Mouse (Mus musculus) kidney, adult 2 months (tissue): Measurements from ENCODE around the gene Fh1. TPM values are rescaled to one million over a fixed set of nuclear protein-coding genes. Genes with fewer than 3 reads are reported as not detected.
A peak's percentile ranks its signal among the peaks of the same experiment; 100 is the strongest.

ENCODE experiments used
- DNase-seq: peaks from one replicate; pipeline ENCODE4 v3.0.0; 2021
- H3K27ac ChIP-seq: fragments of 200-500 bp; 2 replicates; pipeline ENCODE4 v1.5.1; 2012; ENCODE audit warnings: low read depth, low read length, control low read depth, inconsistent platforms; ENCODE audit not compliant: insufficient read depth
- H3K27me3 ChIP-seq: fragments of 200-500 bp; replicated peaks from 2 replicates; pipeline ENCODE4 v1.6.1; 2012; ENCODE audit warnings: mild to moderate bottlenecking, moderate library complexity, low read length, inconsistent platforms; ENCODE audit not compliant: control insufficient read depth, insufficient read depth
- H3K36me3 ChIP-seq: fragments of 200-500 bp; 2 replicates; pipeline ENCODE4 v1.6.1; 2012; ENCODE audit warnings: mild to moderate bottlenecking, moderate library complexity, low read length, inconsistent platforms; ENCODE audit not compliant: control insufficient read depth, insufficient read depth
- H3K4me1 ChIP-seq: fragments of 200-500 bp; 2 replicates; pipeline ENCODE4 v1.6.1; 2011; ENCODE audit warnings: low read length; ENCODE audit not compliant: control insufficient read depth, insufficient read depth
- H3K4me3 ChIP-seq: fragments of 200-500 bp; 2 replicates; pipeline ENCODE4 v1.5.1; 2011; ENCODE audit warnings: mild to moderate bottlenecking, low read depth, low read length, control low read depth; ENCODE audit not compliant: insufficient read depth
- CTCF ChIP-seq: fragments of 200-500 bp; conservative IDR thresholded peaks from 2 replicates; pipeline ENCODE4 v1.5.1; 2011; ENCODE audit warnings: low read depth, mild to moderate bottlenecking, control low read depth, low read length, moderate library complexity, mixed read lengths; ENCODE audit not compliant: insufficient read depth, insufficient read length
- POLR2A ChIP-seq: fragments of 200-500 bp; IDR thresholded peaks from one replicate; pipeline ENCODE4 v1.6.1; 2011; ENCODE audit warnings: low read depth, low read length, control low read depth
- WGBS: fragments of 180-500 bp; shearing (Covaris S2); methylation state at CpG from one replicate; pipeline ENCODE4 v1.1.7; 2018; 5-methylcytosine and 5-hydroxymethylcytosine counted together
- polyA plus RNA-seq: library from polyadenylated mRNA; depleted of rRNA; stranded (reverse); fragments of >200 nt; gene quantifications from 2 replicates; pipeline ENCODE4 v1.2.3, GENCODE M21; 2012

Fh1 gene
- polyA plus RNA-seq, 1 experiment, result 181 TPM

DNA sequence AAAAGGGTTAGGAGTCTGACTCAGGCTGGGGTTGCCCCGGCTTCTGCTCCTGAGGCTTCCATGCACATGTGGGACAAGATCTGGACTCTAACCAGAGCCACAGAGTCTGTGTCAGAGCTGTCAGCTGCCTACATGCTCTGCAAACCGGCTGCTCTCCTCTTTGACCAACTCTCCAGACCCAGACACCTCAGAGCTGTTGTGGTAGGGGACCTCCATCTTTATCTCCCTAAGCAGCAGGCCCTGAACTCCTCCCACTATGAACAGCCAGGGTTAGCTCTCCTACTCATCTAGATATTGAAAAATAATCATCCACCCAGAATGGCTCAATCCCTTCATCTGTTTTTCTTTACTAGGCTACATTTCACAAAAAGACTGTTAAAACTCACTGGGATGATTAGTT is 40.2 kb downstream of the Fh1 start:
- H3K36me3 ChIP-seq, result no peaks in the 10 kb centered on the region; the same call in 1 of the 2 replicates

DNA sequence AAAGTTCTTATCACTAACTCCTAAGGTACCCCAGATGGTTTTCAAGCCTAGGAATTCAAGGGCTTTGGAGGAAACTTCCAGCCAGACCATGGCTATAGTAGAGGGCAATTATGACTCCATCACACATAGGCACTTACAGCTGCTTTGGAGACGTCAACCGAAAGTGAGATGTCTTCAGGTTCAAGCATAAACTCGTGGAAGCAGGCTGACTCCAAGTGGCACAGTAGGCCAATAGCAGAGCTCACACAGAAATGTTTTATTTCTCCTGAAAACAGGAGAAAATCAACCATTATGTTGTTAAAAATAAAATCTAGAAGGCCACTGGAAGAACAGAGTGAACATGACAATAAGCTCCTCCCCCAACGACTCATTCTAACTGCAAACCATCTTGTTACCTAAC is 42.6 kb downstream of the Fh1 start:
- TF ChIP-seq CTCF (no peak), POLR2A (no peak)
- H3K27me3 ChIP-seq, result no peaks in the 10 kb centered on the region
- no peak overlapping the region for H3K27ac ChIP-seq
- 81% methylated on average over 4 of the region's 4 CpGs for WGBS
- H3K36me3 ChIP-seq, result no peaks in the 10 kb centered on the region
- no peak overlapping the region for H3K4me3 ChIP-seq
- no peaks in the 10 kb centered on the region for H3K4me1 ChIP-seq
- no peak for DNase-seq

More for the DNA sequence above, 40.2 kb downstream of the Fh1 start:
- Histone ChIP-seq H3K4me3 (no peak overlapping the region), H3K27ac (no peak overlapping the region), H3K27me3 (no peaks in the 10 kb centered on the region), H3K4me1 (no peaks in the 10 kb centered on the region)
- TF ChIP-seq POLR2A, result no peak
- no peak for TF ChIP-seq CTCF
- DNase-seq, result no peak
- 82% methylated on average over 2 of the region's 2 CpGs for WGBS

GRCm38 (mm10) chr1:175580346-175580745 is 45.1 kb downstream of the Fh1 start:
- H3K4me1 ChIP-seq, result no peaks in the 10 kb centered on the region
- H3K36me3 ChIP-seq, result no peaks in the 10 kb centered on the region
- no peak for TF ChIP-seq POLR2A
- no peak for TF ChIP-seq CTCF
- H3K27me3 ChIP-seq, result no peaks in the 10 kb centered on the region
- 90% methylated on average over 7 of the region's 7 CpGs for WGBS
- no peak for DNase-seq
- H3K4me3 ChIP-seq, result no peak overlapping the region
- H3K27ac ChIP-seq, result no peak overlapping the region

- H3K27me3 ChIP-seq, result no peaks in the 10 kb centered on the region
- TF ChIP-seq POLR2A, result no peak
- TF ChIP-seq CTCF, result no peak
- no peaks in the 10 kb centered on the region for H3K4me1 ChIP-seq
- 90% methylated on average over 9 of the region's 9 CpGs for WGBS
- no peak overlapping the region for H3K27ac ChIP-seq
- H3K36me3 ChIP-seq, result no peaks in the 10 kb centered on the region
- no peak for DNase-seq
- no peak overlapping the region for H3K4me3 ChIP-seq
These were observed 45.7 kb downstream of the Fh1 start for GRCm38 (mm10) chr1:175579598-175580235.

DNA sequence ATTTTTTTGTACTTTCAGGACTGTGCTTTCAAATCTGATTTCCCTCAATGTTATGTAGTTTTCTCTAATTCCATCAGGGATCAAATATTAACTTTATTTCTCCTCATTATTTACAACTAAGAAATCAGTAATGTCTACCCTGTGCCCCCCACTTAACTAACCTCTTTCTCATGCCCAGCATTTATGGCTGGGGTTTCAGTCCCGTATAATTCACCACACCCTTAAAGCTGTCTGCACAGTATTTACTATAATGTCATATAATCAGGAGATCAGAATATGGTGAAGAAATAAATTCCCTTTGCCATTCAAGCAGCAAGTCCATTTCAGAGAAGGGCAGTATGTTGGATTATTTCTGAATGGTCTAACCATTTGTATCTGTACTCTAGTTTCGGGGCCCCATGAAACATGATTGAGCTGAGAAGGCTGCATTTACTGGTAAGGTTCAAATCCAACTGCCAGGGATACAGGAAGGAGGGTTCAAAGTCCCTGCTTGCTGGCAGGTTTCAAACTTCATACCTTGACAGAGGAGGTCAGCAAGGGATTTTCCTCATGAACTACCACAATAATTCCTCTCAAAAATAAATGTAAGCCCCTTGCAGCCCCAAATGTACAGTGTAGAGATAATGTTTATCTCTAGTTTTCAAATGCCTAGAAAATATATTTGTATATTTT is 46.9 kb downstream of the Fh1 start:
- peak; percentile 43 for DNase-seq
- WGBS, result 61% methylated on average over 2 of the region's 2 CpGs
- TF ChIP-seq POLR2A (no peak), CTCF (no peak)
- Histone ChIP-seq H3K4me1 (no peaks in the 10 kb centered on the region), H3K36me3 (no peaks in the 10 kb centered on the region), H3K4me3 (no peak overlapping the region), H3K27ac (no peak overlapping the region), H3K27me3 (no peaks in the 10 kb centered on the region)

DNA sequence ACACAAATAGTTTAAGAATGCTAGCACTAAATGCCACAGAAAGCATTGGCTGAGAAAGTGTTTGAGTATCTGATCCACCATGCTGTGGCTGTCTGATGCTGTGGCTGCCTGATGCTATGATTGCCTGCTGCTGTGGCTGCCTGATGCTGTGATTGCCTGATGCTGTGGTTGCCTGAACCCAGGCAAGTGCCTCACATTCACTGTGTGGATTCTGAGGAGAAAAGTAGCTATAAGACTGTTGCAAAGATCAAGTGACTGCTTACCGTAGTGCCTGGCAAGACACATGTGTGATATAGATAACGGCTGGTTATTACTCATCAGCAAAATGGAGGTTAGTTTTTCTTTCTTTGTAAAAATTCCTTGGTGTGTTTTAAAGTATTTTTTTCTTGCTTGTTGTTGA is 51.3 kb downstream of the Fh1 start:
- Histone ChIP-seq H3K36me3 (no peaks in the 10 kb centered on the region), H3K4me3 (no peak overlapping the region), H3K27me3 (no peaks in the 10 kb centered on the region), H3K27ac (no peak overlapping the region), H3K4me1 (no peaks in the 10 kb centered on the region)
- WGBS, result 87% methylated on average over 2 of the region's 2 CpGs
- TF ChIP-seq CTCF, result no peak
- no peak for TF ChIP-seq POLR2A
- no peak for DNase-seq

DNA sequence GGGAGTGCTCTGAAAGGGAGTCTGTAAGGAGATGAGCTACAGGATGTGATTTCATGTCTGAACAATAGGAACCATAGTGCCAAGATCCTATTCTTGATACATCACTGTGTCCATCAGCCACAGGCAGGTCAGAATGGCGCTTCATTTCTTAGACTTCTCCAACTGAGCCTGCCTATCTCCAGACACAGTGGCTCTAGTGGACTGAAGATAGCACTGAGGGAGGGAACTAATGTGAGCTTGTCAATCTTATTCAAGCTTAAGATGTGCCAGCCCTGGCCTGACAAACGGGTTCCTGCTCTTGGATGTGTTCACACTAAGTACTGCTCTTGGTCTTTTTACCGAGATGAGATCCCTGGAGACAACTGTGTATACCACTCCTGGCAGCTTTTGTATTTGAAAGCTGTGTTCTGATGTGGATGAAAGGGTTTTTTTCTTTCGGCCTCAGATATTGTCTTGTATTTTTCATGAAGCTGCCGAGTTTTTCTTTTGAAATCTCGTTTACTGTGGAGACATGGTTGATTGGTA is 59.8 kb downstream of the Fh1 start:
- WGBS, result 81% methylated on average over 6 of the region's 6 CpGs
- Histone ChIP-seq H3K27me3 (no peaks in the 10 kb centered on the region), H3K36me3 (no peaks in the 10 kb centered on the region), H3K27ac (no peak overlapping the region), H3K4me1 (no peaks in the 10 kb centered on the region), H3K4me3 (no peak overlapping the region)
- no peak for DNase-seq
- TF ChIP-seq CTCF, result no peak
- TF ChIP-seq POLR2A, result no peak
